Mouse (Mus musculus): ENCODE measurements around the gene Tex14.

The Tex14 gene

DNA sequence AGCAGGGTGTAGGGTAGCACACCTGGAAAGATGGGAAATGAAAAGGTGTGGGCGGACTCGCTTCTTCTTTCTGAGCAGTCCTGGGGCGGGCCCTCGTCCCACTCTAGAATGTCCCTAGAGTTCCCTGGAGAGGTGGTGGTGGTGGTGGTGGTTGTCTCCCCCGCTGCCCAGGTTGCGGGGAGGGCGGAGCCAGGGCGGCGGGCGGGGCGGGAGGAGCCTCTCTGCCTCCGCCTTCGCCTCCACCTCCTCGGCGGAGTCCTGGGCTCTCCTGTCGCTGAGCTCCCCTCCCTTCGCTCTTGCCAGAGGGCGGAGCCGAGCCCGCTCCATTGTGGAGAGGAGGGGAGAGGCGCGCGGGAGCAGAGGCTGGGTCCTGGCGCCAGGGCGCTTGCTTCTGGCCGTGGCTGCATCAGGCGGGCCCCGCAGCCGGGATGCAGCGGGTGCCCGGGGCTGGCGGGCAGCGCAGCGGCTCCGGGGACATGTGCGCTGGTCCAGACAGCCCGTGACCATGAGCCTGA lies 190.5 kb downstream of the Tex14 start:
- DNase-seq = peak; percentile 88 to 96

DNA sequence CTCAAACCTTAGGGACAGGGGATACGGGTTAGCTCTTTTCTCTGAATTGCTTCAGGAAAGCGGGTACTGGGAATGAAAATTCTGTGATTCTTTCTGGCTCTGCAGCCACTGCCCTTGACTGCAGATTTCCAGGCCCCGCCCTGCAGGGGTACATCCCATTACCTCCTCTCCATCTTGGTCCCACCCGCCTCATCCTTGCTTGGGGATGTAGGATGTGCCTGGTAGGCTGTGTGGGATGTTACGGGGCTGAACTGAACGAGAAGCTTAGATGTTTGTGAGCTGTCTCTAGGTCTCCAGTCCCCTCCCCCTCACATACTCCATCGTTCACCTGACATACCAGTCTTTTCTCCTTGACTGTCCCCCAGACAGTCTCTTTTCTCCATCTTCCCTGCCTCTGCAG lies 191.1 kb downstream of the Tex14 start:
- no peak for DNase-seq

DNA sequence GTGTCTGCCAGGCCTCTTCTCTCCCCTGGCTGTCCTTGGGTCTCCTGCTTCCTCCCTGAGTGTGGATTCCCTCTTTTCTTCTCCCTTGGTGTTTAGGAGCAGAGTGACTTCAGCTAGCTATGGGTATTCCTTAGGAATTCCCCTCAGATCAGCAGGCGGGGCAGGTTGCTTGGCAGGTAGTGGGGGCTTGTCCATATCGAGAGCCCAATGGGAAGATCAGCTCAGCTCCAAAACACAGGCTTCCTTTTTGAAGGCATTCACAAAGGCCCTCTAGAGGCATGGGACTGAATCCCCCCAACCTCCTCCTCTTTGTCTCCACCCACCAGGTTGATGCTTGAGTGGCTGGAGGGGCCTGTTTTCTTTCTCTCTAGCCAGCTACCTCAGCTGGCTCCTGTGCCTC lies 191.6 kb downstream of the Tex14 start:
- no peak for DNase-seq

DNA sequence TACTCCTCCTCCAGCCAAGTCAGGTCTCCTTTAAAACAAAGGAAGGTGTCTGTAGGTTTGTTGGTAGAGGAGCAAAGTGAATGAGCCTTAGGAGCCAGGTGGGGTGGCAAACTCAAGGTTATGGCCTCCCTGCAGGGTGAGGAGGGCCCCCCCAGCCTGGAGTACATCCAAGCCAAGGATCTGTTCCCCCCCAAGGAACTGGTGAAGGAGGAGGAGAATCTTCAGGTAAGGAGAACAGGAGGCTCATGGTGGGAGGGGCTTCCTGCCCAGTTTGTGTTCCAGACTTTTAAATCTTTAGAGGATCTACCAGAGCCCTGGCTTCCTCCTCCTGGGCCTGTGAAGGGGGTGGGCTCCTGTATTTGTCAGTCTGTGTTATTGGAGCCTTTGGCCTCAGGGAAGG lies 192.2 kb downstream of the Tex14 start:
- DNase-seq = no peak

DNA sequence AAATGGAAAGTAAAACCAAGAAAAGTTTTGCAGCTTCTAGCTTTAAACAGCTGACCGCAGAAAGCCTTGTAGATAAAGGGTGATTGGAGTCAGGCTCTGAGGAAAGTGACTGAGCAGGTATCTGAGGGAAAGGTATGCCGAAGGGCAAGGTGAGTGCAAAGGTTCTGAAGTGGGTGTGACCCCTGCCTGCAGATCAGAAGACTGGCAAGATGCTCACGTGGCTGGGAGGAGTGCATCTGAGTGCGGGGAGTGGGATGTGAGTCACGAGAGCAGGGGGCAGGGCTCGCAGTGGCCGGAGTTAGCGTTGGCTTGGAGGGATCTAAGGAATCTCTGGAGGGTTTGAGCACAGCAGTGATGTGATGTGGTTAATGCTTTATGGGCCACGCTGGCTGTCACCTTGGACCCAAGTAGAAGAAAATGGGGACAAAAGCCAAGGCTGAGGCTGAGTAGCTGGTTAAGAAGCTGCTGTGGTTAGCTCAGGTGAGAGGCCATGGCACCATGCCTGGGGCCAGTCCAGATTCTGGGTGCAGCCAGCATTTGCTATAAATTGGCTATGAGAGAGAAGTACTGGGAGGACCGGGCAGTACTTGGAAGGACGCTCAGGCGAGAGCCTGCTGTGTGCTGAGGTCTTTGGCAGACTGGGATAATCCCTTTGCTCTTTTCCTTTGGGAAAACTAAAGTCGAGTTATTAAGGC lies 194.7 kb downstream of the Tex14 start:
- DNase-seq = no peak

DNA sequence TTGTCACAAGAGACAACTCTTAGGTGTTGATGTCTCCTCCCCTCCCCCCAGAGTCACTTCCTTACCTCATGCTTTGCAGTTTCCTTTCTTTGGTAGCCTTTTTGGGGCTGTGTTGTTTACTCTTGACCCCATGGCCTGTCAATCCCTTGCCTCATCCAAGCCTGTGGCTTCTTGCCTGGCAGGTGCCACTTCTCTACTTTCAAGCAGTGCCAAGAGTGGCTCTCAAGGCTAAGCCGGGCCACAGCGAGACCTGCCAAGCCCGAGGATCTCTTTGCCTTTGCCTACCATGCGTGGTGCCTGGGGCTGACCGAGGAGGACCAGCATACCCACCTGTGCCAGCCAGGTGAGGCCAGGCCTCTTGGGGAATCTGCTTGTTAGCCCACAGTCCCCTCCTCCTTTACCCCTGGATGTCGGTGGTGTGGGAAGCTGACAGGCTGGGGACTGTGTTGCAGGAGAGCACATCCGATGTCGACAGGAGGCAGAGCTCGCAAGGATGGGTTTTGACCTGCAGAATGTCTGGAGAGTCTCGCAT lies 195.5 kb downstream of the Tex14 start:
- DNase-seq = no peak

DNA sequence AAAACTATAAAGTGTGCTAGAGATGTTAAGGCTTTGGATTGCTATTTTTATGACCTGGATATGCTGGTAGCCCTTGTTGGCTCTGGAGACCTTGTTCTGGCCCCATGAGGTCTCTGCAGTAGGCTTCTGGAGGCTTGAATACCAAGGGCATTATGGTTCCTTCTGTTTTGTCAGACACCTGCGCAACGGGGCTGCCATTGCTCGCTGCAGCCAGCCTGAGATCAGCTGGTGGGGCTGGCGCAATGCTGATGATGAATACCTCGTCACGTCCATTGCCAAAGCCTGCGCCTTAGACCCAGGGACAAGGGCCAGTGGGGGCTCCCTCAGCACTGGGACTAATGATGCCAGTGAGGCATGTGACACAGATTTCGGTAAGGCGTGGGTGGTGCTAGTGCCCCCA lies 197.4 kb downstream of the Tex14 start:
- no peak for DNase-seq

DNA sequence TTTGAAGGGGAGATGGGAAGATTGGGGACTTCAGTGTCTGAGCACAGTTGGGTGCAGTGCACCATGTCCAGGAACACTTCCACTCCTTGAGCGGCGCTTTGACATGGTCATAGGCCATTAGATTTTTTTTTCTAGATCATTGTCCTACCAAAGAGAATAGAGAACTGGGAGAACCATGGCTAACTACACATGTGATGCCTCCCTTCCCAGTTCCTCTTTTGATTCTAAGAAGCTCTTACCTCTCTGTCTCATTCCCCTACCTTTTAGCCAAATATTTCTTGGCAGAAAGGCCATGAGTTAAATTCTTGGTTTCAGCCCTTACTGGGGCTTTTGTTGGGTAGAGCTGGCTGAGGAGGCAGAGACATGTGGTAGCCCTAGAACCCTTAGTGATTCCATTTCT lies 198.7 kb downstream of the Tex14 start:
- DNase-seq = no peak
